Mouse (Mus musculus) olfactory bulb, adult 2 months (tissue): ENCODE data around the gene Art2b.
"Not testable (repeated sequence)": the region's sequence is repeated elsewhere in the genome, so short reads cannot be mapped to it uniquely, and the experiment has no call there.

Source experiments
- CTCF ChIP-seq: fragments of 200-500 bp; IDR thresholded peaks from 2 replicates; pipeline ENCODE4 v1.5.1; 2012; ENCODE audit warnings: low read depth, mild to moderate bottlenecking, low read length, moderate library complexity; ENCODE audit not compliant: insufficient read depth
- POLR2A ChIP-seq: fragments of 200-500 bp; IDR thresholded peaks from 2 replicates; pipeline ENCODE4 v1.6.1; 2012; ENCODE audit warnings: mild to moderate bottlenecking, low read depth, low read length, moderate library complexity; ENCODE audit not compliant: insufficient read depth

DNA sequence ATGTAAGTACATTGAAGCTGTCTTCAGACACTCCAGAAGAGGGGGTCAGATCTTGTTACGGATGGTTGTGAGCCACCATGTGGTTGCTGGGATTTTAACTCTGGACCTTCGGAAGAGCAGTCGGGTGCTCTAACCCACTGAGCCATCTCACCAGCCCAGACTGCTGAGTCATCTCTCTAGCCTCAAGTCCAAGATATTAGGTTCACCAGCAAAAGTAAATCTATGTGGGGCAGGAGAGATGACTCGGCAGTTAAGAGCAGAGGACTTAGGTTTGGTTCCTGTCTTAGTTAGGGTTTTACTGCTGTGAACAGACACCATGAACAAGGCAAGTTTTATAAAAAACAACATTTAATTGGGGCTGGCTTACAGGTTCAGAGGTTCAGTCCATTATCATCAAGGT, 36.5 kb upstream of the Art2b start:
- TF ChIP-seq CTCF, POLR2A: not testable (repeated sequence)
